Mouse (Mus musculus): Measurements from ENCODE around the gene Trpm7.
A peak's percentile ranks its signal among the peaks of the same experiment; 100 is the strongest.
"Not testable (repeated sequence)": the region's sequence is repeated elsewhere in the genome, so short reads cannot be mapped to it uniquely, and the experiment has no call there.

Gene Trpm7

DNA sequence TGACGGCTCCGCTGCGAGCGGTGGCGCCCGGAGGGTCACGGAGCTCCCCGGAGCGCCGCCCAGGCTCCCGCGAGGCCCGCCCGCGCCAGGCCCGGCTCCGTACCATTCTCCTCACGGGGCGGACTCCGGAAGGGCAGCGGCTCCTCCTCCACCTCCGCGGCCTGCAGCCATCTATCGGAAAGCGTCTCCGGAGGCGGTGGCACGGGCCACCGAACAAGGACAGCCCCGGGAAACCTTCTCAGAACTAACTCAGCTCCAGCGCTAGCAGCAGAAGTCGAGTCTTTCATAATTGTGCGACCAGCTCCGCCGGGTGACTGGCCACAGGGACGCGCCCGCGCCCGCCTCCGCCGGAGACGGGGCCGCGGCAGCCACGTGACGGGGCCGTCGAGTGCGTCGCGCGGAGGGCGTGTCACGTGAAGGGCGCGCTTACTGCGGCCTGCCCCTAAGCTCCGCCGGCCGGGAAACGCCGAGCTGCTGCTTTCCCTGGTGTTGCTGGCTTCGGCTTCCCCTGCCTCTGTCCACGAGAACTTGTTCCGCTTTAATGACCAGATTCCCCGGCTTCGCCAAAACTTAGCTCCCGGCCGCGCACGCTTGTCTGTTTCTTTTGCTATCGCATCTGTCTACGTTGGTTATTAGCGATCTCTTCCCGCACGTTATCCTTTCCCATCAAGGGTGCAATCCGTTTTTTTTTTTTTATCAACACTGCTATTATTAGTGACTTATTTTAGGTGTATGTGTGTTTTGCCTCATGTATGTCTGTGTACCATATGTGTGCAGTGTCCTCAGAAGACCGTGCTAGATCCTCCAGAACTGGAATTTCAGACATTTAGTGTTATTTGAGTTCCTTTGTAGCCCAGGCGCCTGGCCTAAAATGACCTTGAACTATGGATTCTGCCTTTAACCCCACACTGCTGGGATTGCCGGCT is at the start of gene Trpm7:
Gene Trpm7 (minus strand): TSS at position 360 of the 926 bp plus-strand sequence.
- DNase-seq, result peak; percentile 91

DNA sequence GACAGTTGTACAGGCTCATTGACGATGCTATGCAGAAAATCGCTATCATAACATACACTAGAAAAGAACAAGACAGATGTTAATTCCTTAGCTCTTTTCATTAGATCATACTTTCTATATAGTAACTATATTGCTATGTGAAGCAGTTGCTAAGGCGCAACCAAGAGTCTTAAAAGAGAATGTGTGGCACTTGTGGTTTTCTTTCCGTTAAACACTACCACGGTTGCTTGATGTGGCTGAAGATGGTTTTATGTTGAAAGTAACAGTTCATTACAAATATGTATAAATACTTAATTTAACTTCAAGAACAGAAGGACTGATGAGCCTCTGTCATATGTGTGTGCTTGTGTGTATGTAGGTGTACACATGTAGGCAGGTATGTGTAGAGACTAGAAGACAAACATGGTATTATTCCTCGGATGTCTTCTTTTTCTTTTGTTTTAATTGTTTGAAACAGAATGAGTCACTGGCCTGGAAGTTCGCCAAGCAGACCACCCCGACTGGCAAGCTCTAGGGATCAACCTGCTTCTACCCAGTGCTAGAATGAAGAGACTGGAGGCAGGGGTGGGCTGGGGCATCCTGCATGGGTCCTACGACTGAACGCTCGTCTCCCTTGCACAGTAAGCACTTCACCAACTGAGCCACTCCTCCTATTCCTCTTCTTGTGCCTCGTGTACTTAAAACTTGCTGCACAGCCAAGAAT is 44.5 kb upstream of the Trpm7 start:
- DNase-seq, result no peak

DNA sequence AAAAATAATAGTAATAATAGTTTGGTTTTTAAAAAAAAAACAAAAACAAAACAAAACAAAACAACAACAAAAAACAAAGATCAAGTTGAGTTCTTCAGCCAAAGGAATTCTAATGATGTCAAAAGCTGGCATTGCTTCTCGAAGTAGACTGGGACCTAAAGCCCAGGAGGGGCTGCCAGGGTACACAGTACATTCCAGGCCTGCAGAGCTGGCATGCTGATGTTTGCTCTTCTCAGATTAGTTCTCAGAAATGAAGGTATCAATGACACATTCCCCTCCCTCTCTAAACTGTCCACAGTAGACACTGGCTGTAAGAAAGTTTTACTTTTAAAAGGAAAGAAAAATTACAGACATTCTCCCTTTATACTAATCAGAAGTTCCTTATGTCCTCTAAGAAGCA is 40.2 kb upstream of the Trpm7 start:
- no peak for DNase-seq

DNA sequence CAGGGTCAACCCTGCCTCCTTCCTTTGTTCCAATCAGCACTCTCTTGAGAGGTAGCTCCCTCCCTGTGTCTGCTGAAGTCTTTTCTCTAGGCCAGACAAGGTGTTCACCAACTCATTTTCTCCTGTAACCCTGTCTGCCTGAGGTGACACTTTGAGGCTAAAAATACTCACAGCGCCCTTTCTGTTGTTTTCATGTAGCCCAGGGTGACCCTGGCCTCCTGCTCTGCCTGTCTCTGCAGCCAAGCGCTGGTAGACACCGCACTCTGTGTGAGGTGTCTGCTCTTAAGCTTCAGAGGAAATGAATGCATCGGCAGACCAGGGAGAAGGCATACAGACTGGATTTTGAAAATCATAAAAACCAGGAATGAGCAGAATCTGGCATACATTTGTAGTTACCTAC is 38.1 kb upstream of the Trpm7 start:
- DNase-seq, result no peak

DNA sequence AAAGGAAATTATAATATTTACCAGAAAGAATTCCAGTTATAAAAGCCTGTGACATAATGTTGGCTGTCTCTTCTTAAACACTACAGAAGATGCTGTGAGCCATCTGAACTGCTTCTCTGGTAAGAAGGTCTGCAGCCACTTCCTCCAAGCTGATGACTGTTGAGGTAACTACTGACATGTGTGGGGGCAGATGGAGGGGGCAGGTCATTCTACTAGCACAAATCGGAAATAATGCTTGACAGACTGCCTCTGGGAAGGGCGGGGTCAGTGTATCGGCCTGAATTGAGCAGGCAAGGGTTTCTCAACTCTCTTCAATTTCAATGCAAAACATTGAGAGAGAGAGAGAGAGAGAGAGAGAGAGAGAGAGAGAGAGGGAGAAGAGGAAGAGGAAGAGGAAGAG is 28.1 kb upstream of the Trpm7 start:
- no peak for DNase-seq

DNA sequence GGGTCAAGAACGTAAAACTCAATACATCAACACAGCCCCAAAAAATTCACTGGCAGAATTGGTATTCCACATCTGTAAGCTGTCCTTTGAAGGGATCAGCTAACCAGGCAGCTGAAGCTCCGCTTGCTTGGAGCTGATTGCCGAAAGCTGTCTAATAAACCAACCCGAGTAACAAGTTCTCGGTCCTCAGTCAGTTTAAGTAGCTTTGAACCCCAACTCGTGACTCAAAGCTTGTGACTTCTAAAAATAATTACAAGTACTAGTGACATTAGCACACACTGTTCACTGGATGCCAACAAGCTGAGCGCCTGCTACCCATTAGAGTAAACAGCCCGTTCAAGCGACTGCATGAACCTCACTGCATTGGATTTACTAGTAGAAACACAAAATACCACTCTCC is 21.5 kb upstream of the Trpm7 start:
- no peak for DNase-seq

DNA sequence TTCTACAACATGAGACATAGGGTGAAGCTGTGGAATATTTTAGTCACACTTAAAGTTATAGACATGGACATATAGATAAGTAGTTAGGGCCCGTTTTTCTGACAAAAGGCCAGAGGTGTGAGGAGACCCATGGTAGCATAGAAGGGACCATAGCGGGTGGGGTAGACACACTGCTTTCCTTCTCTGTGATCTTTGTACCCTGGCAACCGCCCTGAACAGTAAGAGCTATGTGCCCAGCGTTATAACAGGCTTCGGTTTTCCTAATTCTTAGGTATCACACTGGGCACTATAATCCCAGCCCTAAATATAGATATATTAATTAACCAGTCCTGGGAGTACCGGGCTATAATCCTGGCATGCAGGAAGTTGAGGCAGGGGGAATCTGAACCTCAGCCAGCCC is 20.9 kb upstream of the Trpm7 start:
- DNase-seq, result no peak

DNA sequence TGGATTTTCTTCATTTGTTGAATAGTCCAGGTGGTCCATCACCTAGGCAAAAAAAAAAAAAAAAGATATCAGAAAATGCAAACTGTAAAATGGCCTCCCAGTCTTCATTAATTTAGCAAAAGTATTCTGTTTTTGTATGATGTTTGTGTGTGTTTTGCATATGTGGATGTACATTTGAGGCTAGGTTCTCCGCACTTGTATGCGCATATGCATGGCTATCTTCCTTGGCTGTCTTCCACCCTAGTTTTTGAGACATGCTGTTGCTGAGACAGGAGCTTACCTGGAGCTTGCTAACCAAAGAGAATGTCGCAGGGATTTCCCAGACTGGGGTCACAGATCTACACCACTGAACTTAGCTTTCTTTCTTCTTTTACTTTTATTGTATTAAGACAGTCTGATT is 18.2 kb upstream of the Trpm7 start:
- DNase-seq, result no peak

DNA sequence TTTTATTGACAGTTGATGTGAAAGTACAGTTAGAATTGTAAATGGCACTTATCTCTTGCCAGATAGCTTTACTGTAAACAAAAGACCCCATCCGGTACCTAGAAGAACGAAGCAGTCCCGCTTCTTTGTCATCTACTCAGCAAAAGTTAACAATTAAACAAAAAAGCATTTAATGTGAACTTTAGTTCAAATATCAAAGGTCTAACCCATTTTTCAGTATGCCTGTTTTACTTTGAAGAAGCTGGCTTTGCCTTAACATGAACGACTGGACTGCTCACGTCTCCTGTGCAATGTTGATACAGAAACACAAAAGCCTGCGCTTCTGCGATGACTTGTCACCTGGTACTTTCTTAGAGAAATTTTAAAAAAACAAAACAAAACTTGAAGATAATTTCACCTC is 16.3 kb upstream of the Trpm7 start:
- DNase-seq, result no peak

DNA sequence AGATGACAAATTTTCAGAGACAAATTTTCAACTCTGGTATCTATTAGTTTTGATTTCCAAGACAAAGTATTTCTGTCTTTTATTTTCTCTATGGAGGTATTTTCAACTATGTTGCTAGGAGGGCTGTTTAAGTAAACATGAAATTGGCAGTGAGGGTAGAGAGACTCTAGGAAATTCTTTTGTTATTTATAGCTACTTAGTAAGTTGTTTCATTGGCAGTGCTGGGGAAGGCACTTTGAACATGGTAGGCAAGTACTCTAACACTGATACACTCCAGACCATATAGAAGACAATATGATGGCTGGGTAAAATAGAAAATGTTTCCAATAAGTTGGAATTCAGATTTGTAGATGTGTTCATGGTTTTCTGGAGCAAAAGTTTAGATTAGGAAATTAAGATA is 15.7 kb upstream of the Trpm7 start:
- no peak for DNase-seq

DNA sequence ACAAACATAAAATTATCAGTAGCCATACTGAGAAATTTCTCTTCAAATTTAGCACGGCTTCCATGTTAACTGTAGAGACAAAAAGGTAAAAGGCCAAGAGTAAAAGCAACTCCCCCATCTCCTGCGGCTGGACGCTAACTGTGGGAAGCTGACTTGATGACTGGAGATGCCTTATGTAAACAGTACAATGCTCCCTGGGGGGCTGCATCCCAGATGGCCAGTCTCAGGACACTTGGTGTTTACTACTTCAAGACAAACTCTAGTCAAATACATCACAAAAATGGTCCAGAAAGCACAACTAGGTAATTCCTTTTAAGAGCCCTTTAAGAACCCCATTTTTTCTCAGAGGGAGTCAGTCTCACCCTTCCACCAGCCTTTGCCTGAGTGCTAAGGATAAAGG is 11.1 kb upstream of the Trpm7 start:
- no peak for DNase-seq

DNA sequence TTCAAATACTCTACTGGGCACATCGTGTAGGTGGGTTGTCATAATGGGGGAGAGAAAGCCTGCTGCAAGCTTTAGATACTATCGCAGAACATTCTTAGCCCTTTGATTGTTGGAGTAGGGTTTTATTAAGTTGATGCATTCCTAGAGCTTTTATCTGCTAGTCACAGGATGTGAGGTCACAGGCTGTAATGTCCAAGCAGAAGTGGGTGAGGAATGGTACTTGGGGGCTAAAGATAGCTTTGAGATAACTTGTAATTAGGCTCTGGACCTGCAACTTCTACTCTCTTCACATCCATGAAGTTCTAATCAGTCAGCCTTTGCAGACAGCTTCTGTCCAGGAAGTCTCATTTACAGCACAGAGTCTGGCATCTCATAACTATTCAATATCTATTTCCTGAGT is 9.8 kb upstream of the Trpm7 start:
- no peak for DNase-seq

DNA sequence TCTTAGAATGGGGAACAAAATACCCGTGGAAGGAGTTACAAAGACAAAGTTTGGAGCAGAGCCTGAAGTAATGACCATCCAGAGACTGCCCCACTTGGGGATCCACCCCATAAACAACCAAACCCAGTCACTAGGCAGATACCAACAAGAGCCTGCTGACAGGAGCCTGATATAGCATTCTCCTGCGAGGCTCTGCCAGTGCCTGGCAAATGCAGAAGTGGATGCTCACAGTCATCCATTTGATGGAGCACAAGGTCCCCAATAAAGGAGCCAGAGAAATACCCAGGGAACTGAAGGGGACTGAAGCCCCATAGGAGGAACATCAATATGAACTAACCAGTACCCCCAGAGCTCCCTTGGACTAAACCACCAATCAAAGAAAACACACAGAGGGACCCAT is 6.7 kb upstream of the Trpm7 start:
- not testable (repeated sequence) for DNase-seq

DNA sequence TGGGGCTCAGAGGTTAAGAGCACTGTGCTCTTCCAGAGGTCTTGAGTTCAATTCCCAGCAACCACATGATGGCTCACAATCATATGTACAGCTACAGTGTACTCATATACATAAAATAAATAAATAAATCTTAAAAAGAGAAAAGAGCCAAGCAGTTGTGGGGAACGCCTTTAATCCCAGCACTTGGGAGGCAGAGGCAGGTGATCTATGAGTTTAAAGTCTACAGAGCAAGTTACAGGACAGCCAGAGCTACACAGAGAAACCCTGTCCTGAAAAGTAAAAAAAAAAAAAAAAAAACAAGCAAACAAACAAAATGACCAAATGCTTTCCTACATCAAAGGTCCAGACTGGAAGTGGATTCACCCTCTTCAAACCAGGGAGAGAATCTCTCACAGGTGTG is 2.0 kb upstream of the Trpm7 start:
- DNase-seq, result no peak

DNA sequence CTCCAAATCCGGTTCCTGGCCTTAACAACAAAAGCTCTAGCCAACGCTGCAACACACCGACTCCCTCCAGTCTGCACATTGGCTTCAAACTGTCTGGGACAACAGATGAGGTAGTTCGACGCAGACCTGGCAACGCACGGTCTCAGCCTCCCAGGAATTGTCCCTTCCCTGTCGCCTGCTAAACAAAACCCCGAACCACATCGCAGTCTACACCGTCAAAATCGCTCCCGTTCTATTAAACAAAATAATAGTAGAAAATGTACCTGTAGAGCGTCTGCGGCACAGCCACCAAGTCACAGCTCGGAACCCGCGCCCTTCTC is 554 bp downstream of the Trpm7 start:
- peak; percentile 26 for DNase-seq

DNA sequence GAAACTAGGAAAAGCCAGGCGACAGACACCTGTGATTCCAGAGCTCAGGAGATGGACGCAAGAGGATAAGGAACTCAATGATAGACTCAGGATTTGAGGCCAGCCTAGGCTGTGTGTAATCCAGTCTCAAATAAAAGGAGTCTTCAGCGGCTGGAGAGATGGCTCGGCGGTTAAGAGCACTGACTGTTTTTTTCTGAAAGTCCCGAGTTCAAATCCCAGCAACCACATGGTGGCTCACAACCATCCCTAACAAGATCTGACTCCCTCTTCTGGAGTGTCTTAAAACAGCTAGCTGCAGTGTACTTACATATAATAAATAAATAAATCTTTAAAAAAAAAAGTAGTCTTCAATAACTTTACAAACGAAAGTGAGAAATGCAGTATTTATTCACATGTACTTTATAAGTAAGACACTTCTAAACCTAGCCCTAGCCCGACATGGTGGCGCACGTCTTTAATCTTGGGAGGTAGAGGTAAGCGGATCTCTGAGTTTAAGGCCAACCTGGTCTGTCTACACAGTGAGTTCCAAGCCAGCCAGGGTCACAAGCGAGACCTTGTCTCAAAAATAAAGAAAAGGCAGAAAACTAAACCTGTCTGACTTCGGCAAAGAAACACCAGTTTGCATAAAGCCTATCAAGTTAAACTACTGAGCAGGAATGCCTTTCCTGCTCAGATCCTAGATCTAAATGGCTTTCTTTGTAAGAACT is 1.1 kb downstream of the Trpm7 start:
- DNase-seq, result no peak

DNA sequence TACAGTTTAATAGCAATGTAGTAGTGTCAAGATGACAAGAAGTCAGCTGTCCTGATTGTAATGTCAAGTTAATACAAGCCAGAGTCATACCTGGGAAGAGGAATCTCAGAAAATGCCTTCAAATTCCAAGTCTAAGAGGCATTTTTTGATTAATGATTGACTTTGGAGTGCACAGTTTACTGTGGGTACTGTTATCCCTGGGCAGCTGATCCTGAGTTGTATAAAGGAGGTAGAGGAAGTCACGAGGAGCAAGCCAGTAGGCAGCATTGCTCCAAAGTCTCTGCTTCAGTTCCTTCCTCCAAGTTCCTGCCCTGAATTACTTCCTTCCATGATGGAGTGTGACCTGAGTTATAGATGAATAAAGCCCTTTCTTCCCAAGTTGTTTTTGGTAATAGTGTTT is 9.7 kb downstream of the Trpm7 start:
- DNase-seq, result no peak

DNA sequence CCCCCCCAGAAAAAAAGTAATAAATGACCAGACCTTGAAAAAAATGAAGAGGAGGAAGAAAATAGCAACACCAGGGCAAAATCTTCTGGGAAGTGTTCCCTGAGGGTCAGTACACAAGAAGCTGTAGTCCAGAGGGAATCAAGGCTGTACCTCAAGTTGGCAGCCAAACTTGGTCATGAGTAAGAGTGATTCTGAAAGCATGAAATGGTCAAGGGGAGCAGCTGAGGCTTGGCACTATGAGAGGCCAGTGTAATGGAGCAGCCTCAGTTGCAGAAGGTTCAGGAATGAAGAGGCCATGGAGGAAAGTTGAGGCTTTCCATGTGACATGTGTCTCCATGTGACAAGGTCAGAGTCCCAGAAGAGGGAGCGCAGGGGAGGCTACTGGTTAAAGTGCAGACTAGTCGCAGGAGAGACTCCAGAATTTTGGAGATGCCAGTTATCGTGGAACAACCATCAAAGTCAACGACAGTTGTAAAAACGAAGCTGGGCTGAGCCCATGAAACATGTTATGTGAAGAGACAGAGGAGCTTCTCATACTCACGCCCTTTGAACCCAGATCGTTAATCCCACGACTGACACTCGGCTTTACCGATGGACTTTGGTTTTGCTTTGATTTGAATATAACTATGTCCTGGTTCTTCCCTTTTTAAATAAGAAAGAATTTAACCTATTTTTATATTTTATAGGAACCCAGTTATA is 10.4 kb downstream of the Trpm7 start:
- no peak for DNase-seq

DNA sequence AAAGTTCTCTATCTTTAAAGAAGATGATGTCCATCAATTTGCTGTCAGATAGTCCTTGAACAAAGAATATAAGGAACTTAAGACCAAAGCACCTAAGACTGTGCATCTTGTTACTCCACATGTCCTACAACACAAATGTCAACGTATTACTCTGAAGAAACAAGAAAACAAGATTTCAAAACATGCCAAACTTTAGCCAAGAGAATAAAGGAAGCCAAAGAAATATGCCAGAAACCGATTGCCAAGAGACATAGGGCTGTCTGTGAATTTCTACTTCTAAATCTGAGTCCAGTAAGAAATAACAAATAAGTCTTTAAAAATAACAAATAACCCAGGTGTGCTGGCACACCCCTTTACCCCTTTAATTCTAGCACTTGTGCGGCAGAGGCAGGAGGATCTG is 11.0 kb downstream of the Trpm7 start:
- no peak for DNase-seq

DNA sequence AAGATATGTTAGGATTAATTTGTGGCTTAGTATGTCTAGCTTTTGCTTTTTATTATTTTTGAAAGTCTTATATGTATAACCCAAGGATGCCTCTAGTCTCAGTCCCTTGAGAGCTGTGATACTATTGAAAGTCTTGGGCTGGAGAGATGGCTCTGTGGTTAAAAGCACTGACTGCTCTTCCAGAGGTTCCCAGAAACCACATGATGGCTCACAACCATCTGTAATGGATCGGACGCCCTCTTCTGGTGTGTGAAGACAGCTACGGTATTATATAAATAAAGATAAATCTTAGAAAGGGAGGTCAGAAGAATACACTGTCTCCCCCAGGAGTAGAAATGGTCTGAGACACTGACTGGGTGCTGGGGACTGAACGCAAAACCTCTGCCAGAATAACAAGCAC is 31.3 kb downstream of the Trpm7 start:
- no peak for DNase-seq

DNA sequence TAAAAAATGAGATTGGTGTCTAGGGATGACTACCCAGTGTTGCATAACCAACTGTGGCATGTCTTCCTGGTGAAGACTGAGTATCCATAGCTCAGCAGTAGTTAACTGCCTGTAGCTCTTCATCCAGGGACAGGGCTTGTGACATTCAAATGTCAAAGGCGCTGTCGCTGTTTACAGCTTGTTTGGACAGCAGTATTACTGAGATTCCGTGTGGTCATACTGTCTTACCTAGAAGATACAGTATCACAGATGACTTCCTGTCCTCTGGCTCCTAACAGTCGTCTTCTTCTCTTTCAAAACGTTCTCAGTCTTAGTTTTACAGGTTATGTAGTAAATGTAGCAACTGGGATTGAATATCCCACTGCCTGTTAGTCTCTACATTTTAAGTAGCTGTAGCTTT is 37.2 kb downstream of the Trpm7 start:
- no peak for DNase-seq

DNA sequence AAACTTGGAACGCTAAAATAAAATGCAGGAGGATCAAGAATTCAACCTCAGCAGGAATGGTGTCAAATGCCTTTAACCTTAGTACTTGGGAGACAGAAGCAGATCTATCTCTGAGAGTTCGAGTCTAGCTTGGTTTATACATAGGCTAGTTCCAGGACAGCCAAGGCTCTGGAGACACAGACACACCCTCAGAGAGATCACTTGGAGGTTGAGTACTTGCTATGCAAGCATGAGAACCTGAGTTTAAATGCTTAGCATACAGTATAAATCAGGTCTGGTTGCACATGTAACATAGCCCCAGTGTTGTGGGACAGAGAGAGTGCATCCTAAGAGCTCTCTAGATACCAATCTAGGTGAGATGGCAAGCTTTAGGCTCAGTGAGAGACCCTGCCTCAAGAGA is 58.6 kb downstream of the Trpm7 start:
- no peak for DNase-seq

DNA sequence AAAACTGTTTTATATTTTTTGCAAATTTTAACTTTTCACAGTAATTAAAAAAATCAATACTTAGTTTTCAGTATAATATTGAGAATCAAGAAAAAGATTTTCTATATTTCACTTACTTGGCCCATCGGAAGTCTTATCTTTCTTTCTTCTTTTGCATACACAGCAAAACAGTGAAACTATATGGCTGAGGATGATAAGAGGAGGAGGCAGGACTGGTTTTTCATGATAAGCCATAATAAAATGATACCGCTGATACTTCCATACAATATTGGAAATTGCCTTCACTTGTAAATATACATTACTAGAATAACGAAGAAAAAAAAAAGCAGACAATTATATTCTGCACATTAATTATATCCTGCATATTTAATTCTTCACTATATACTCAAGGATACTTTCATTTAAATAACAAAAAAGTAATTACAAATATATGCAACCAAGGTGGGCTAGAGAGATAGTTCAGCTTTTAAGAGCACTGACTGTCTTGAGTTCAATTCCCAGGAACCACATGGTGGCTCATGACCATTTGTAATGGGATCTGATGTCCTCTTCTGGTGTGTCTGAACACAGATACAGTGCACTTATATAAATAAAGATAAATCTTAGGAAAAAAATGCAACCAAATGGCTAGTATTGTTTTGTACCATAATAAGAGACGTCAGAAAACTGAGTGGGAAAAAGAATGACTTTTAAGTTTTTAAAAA is 59.2 kb downstream of the Trpm7 start:
- no peak for DNase-seq
